Mouse (Mus musculus) E14TG2a.4 (cell line): ENCODE results near the gene Prex1.

Experiments
- CTCF ChIP-seq: conservative IDR thresholded peaks from 2 replicates; pipeline ENCODE4 v1.5.1; 2014; ENCODE audit warnings: low read length
- NANOG ChIP-seq: IDR thresholded peaks from 2 replicates; pipeline ENCODE4 v1.6.1; 2014; ENCODE audit warnings: borderline replicate concordance, low read length, mixed read lengths

DNA sequence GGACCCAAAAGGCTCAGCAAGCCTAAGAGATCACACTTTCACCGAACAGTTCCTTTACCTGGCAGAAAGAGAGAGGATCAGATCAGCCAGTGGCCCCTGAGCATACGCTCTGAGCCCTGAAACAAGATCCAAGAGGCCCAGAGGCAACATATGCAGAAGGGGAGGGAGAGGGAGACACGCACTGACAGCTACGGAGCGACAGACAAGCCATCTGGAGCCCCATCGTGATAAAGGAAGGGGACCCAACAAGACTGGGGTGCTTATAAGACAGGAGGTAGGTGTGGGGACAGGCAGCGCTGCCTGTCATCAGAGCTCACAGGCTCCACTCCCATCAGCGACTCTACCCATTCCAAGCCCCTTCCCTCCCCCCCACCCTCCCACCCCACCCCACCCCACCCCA is 27.8 kb downstream of the Prex1 start:
- TF ChIP-seq CTCF (no peak), NANOG (no peak)
